Mouse (Mus musculus) liver, embryonic 11.5 days (tissue): ENCODE results near the gene Dtx1. TPM values are rescaled to one million over a fixed set of nuclear protein-coding genes. Genes with fewer than 3 reads are reported as not detected.

Experiments used
- ATAC-seq: fragments of 200-750 bp; cut with Nextera tagmentation; replicated peaks from 2 replicates; pipeline ENCODE4 v1.8.0; 2017; ENCODE audit warnings: moderate number of reproducible peaks, mild to moderate bottlenecking, moderate TSS enrichment, moderate library complexity; ENCODE audit not compliant: low FRiP score
- DNase-seq: peaks from one replicate; pipeline ENCODE4 v3.0.0-alpha.2; 2017; ENCODE audit warnings: low spot score
- H3K27ac ChIP-seq: fragments of 300-500 bp; sonication (generic); 2 replicates; pipeline ENCODE4 v1.5.1; 2014; ENCODE audit warnings: mild to moderate bottlenecking, low read depth, low read length, control low read depth
- H3K27me3 ChIP-seq: fragments of 300-500 bp; sonication (generic); replicated peaks from 2 replicates; pipeline ENCODE4 v1.6.1; 2014; ENCODE audit warnings: low read length, mixed read lengths; ENCODE audit not compliant: control insufficient read depth, insufficient read depth
- H3K36me3 ChIP-seq: fragments of 300-500 bp; sonication (generic); 2 replicates; pipeline ENCODE4 v1.6.1; 2014; ENCODE audit warnings: mild to moderate bottlenecking, low read length, moderate library complexity, mixed read lengths; ENCODE audit not compliant: control insufficient read depth, insufficient read depth
- H3K4me1 ChIP-seq: fragments of 300-500 bp; sonication (generic); replicated peaks from 2 replicates; pipeline ENCODE4 v1.6.1; 2014; ENCODE audit warnings: low read length, mixed read lengths; ENCODE audit not compliant: control insufficient read depth, insufficient read depth
- H3K4me2 ChIP-seq: fragments of 300-500 bp; sonication (generic); 2 replicates; pipeline ENCODE4 v1.6.1; 2014; ENCODE audit warnings: mild to moderate bottlenecking, control low read depth, moderate library complexity
- H3K4me3 ChIP-seq: fragments of 300-500 bp; sonication (generic); 2 replicates; pipeline ENCODE4 v1.5.1; 2014; ENCODE audit warnings: low read depth, low read length, control low read depth
- H3K9ac ChIP-seq: fragments of 300-500 bp; sonication (generic); 2 replicates; pipeline ENCODE4 v1.6.1; 2014; ENCODE audit warnings: low read depth, low read length, control low read depth
- H3K9me3 ChIP-seq: fragments of 300-500 bp; sonication (generic); 2 replicates; pipeline ENCODE4 v1.6.1; 2016; ENCODE audit warnings: low read length, inconsistent platforms, mixed read lengths; ENCODE audit not compliant: control insufficient read depth
- WGBS: fragments of 180-500 bp; shearing (Covaris S2); extraction: QIAGEN DNeasy Blood & Tissue Kit; methylation state at CpG from one replicate; pipeline ENCODE4 v1.1.7; 2014; 5-methylcytosine and 5-hydroxymethylcytosine counted together
- polyA plus RNA-seq: library from polyadenylated mRNA; unstranded; fragments of >200 nt; fragmentation: Nextera tagmentation; extraction: Ambion mirVana; gene quantifications from 2 replicates; pipeline ENCODE4 v1.2.1, GENCODE M21; 2014

The Dtx1 gene
- polyA plus RNA-seq, 1 experiment from 2014 or later: 1.1 TPM

DNA sequence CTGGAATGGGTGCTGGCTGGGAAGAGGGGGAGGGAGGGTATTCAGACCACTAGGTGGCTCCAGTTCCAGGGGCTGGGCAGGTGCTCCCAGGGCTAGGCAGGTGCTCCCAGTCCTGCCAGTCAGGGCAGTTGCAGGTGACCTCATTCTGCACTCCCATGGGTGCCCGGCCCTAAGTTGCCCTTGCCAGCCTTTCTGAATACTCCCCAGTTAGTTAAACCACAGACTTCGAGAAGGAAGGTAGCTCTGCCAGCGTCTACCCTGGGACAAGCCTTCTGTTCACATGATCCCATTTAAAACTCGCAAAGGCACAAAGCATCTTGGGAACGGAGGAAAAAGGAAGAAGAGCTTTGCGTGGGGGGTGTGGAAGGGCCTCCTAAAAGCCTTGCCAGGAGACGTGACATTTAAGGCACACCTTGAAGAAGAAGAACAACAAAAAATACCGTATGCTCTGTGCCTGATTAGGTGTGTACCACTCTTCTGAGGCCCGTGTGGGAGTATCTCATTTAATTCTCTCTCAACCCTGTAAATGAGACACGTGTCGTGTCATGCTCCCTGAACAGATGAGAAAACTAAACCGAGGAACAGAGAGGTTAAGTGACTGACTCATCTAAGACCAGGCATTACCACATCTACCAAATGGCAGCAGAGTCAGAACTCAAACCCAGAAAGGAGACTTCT lies 63.8 kb downstream of the Dtx1 start:
- Histone ChIP-seq H3K27me3 (peaks cover 56% of the 10 kb centered on the region), H3K9me3 (no peaks in the 10 kb centered on the region), H3K36me3 (no peaks in the 10 kb centered on the region), H3K27ac (no peak overlapping the region), H3K9ac (no peak overlapping the region), H3K4me1 (peaks cover 18% of the 10 kb centered on the region), H3K4me3 (no peak overlapping the region), H3K4me2 (peak overlapping the region; percentile 75)
- ATAC-seq: no peak
- DNase-seq: no peak
- 25% methylated on average over 12 of the region's 12 CpGs for WGBS

DNA sequence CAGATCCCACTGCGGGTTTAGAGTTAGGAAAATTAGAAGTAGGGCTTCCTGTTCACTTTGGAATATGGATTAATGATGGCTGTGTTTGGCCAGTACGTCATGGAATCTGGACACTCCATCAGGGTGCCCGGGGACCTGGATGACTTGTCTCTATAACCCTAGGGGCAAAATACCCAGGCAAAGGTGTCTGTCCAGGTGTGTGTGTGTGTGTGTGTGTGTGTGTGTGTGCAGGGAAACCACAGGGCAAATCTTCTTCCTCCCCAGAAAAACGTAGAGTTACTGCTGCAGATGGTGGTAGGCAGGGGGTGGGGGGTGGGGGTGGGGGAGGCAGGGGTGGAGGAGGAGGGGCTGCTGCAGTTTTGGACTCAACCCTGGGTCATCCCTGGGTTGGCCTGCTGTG lies 64.4 kb downstream of the Dtx1 start:
- H3K27me3 ChIP-seq: peaks cover 53% of the 10 kb centered on the region
- no peaks in the 10 kb centered on the region for H3K9me3 ChIP-seq
- H3K4me3 ChIP-seq: no peak overlapping the region
- DNase-seq (no peak), ATAC-seq (no peak)
- no peak overlapping the region for H3K4me2 ChIP-seq
- WGBS: 58% methylated on average over 4 of the region's 4 CpGs
- H3K36me3 ChIP-seq: no peaks in the 10 kb centered on the region
- H3K4me1 ChIP-seq: peaks cover 18% of the 10 kb centered on the region
- H3K27ac ChIP-seq: no peak overlapping the region
- H3K9ac ChIP-seq: no peak overlapping the region

DNA sequence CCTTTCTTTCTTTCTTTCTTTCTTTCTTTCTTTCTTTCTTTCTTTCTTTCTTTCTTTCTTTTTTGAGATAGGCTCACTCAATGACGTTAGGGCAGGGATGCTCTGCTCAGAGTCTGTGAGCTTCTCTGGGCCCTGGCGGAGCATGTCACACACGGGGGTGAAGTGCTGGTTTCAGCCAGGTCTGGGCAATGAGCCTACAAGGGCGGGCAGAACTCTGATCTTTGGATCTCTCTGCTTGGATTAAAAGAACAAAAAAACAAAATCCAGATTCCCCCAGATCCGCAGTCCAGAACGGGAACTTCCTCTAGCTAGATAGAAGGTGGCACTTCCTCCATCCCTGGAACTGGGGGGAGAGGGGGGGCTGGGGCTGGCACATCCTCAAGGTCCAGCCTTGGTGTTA lies 65.9 kb downstream of the Dtx1 start:
- DNase-seq: no peak
- Histone ChIP-seq H3K4me3 (no peak overlapping the region), H3K27ac (no peak overlapping the region), H3K9me3 (no peaks in the 10 kb centered on the region), H3K36me3 (no peaks in the 10 kb centered on the region), H3K27me3 (peaks cover 50% of the 10 kb centered on the region), H3K9ac (no peak overlapping the region), H3K4me1 (peaks cover 18% of the 10 kb centered on the region), H3K4me2 (no peak overlapping the region)
- WGBS: 51% methylated on average over 6 of the region's 6 CpGs
- ATAC-seq: no peak

DNA sequence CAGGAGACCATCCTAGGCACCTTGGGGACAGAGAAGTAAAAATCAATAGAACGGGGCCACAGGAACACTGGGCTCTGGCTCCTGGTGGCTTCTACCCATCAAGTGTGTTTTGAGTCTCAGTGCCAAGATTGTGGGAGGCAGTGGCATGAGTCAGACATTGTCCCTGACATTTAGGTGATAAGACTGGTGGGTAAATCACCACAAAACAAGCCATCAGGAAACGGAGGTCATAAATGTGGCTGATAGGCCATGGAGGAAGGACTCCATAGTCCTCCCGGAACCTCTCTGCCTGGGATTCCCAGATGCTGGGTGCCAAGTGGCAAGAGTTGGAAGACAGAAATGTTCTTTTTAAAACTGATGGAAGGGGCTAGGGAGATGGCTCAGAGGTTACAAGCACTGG lies 67.5 kb downstream of the Dtx1 start:
- Histone ChIP-seq H3K9me3 (no peaks in the 10 kb centered on the region), H3K4me2 (no peak overlapping the region), H3K4me3 (no peak overlapping the region), H3K9ac (no peak overlapping the region), H3K36me3 (no peaks in the 10 kb centered on the region), H3K27ac (no peak overlapping the region), H3K27me3 (peaks cover 34% of the 10 kb centered on the region), H3K4me1 (peaks cover 14% of the 10 kb centered on the region)
- WGBS: 38% methylated on average over 3 of the region's 3 CpGs
- ATAC-seq: no peak
- no peak for DNase-seq

DNA sequence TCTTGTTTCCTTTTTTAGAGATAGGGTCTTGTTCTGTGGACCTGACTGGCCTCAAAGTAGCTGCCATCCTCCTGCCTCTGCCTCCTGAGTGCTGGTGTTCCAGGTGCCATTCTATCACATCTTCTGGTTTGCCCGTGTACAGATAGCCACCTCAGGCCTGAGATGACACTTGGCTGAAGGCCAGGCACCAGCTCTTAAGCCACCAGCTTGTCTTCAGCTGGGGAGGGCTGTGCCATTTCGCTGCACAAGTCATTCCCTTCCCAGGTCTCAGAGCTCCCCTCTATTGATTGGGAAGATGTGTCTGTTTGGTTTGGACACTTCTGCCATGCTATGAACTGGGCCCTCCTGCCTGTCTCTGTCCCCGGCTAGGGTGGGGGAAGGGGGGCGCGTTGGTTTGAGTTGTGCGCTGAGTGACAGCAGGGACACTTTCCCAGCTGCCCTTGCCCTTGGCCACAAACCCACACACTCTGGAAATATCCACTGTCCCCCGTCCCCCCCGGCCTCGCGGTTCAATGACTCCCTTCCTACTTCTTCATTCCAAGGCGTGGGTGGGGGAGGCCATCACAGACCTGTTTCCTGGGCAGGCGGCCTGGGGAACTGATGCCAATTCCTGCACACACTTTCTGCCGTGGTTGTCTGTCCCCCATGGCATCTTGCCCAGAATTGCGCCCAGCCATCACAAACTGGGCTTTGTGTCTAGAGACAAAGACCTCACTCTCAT lies 68.2 kb downstream of the Dtx1 start:
- peaks cover 27% of the 10 kb centered on the region for H3K27me3 ChIP-seq
- no peak overlapping the region for H3K27ac ChIP-seq
- H3K36me3 ChIP-seq: no peaks in the 10 kb centered on the region
- no peak overlapping the region for H3K9ac ChIP-seq
- H3K4me2 ChIP-seq: no peak overlapping the region
- peaks cover 8% of the 10 kb centered on the region for H3K4me1 ChIP-seq
- ATAC-seq: no peak
- 44% methylated on average over 14 of the region's 14 CpGs for WGBS
- DNase-seq: no peak
- no peak overlapping the region for H3K4me3 ChIP-seq
- no peaks in the 10 kb centered on the region for H3K9me3 ChIP-seq

DNA sequence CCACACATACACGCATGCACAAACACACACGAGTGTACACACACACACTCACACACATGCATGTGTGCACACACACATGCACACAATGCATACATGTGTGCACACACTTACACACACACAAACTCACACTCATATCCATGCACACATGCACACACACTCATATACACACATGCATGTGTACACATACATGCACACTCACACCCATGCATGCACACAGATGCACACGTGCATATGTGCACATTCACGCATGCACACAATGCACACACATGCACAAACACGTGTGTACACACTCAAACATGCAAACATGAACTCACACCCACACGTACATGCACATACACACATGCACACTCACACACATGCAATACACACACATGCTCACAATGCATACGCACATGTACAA lies 71.6 kb downstream of the Dtx1 start:
- Histone ChIP-seq H3K9me3 (no peaks in the 10 kb centered on the region), H3K36me3 (no peaks in the 10 kb centered on the region), H3K27ac (no peak overlapping the region), H3K4me1 (0 out of 2 replicates have a peak, but pooled peaks cover 3% of the 10 kb centered on the region), H3K4me3 (no peak overlapping the region), H3K9ac (no peak overlapping the region), H3K4me2 (no peak overlapping the region), H3K27me3 (0 out of 2 replicates have a peak, but pooled peaks cover 7% of the 10 kb centered on the region)
- 86% methylated on average over 7 of the region's 7 CpGs for WGBS
- no peak for DNase-seq
- ATAC-seq: no peak

DNA sequence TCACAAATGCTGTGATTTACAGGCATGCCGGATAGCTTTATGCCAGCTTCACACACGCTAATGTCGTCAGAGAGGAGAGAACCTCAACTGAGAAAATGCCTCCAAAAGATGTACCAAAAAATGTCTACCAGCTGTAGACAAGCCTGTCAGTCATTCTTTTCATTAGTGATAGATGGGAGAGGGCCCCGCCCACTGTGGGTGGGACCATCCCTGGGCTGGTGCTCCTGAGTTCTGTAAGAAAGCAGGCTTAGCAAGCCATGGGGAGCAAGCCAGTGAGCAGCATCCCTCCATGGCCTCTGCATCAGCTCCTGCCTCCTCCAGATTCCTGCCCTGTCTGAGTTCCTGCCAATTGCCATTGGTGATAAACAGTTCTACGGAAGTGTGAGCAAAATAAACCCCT lies 76.1 kb downstream of the Dtx1 start:
- ATAC-seq: no peak
- WGBS: 81% methylated on average over 5 of the region's 5 CpGs
- 0 out of 2 replicates have a peak, but pooled peaks cover 3% of the 10 kb centered on the region for H3K4me1 ChIP-seq

DNA sequence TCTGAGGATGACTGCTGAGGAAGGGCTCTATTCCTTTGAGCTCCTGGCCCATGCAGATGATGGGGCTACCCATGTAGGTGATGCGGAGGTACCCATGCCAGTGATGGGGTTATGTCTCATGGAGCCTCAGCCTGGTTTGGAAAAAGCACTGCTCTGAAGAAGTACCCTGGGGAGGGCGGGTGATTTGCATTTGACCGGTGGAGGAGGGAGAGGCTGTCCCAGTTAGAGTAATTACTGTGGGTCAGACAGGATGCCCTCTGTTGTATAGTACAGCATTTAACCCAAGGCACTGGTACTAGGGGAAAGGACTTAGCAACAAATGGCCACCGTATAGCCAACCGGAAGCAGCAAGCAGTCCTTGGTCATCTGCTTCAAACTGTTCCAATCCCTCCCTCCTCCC lies 76.9 kb downstream of the Dtx1 start:
- 48% methylated on average over 5 of the region's 5 CpGs for WGBS
- Histone ChIP-seq H3K4me1 (0 out of 2 replicates have a peak, but pooled peaks cover 3% of the 10 kb centered on the region), H3K27me3 (peaks cover 15% of the 10 kb centered on the region), H3K4me2 (no peak overlapping the region), H3K27ac (no peak overlapping the region), H3K4me3 (no peak overlapping the region), H3K36me3 (no peaks in the 10 kb centered on the region), H3K9me3 (no peaks in the 10 kb centered on the region), H3K9ac (no peak overlapping the region)
- no peak for DNase-seq
- no peak for ATAC-seq

More for the DNA sequence above, 76.1 kb downstream of the Dtx1 start:
- Histone ChIP-seq H3K9me3 (no peaks in the 10 kb centered on the region), H3K27ac (no peak overlapping the region), H3K4me2 (no peak overlapping the region), H3K27me3 (peaks cover 9% of the 10 kb centered on the region), H3K36me3 (no peaks in the 10 kb centered on the region), H3K4me3 (no peak overlapping the region), H3K9ac (no peak overlapping the region)
- DNase-seq: no peak

DNA sequence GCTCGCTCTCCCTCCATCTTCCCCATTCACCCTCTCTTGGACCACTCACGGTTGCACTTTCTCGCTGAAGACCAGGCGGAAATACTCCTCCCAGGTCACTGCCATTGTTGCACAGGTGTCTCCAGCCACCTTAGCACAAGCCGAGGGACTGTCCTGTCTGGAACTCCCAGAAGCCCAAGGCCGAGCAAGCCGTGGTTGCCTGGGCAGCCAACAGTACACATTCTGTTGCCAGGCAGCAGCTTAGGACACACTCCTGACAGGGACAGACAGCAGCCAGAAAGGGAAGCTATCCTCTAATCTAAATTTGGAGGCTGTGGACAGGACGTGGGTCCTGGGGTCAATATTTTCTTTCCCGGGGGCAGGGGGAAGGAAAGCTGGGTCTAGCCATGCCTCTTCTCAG lies 77.6 kb downstream of the Dtx1 start, which contains the start of gene Cfap73:
Gene Cfap73, minus strand, starts transcription at position 105 of the 400 bp plus-strand sequence.
- Histone ChIP-seq H3K4me2 (no peak within 1 kb of the TSS), H3K27me3 (peaks cover 20% of the 10 kb centered on the region), H3K27ac (no peak within 1 kb of the TSS), H3K4me3 (no peak within 1 kb of the TSS), H3K4me1 (0 out of 2 replicates have a peak, but pooled peaks cover 3% of the 10 kb centered on the region), H3K36me3 (no peaks in the 10 kb centered on the region), H3K9me3 (no peaks in the 10 kb centered on the region), H3K9ac (no peak within 1 kb of the TSS)
- DNase-seq (no peak), ATAC-seq (no peak)
- 43% methylated on average over 9 of the region's 9 CpGs for WGBS
